Mouse (Mus musculus) stomach, embryonic 14.5 days (tissue): Measurements from ENCODE around the gene Gng7. TPM values are rescaled to one million over a fixed set of nuclear protein-coding genes. Genes with fewer than 3 reads are reported as not detected.
A peak's percentile ranks its signal among the peaks of the same experiment; 100 is the strongest.

ENCODE experiments used
- ATAC-seq: fragments of 200-750 bp; cut with Nextera tagmentation; 2 replicates; pipeline ENCODE4 v1.8.0; 2017; ENCODE audit warnings: low read depth, moderate TSS enrichment; ENCODE audit not compliant: insufficient number of reproducible peaks, insufficient read depth, low FRiP score
- H3K27ac ChIP-seq: fragments of 300-500 bp; sonication (generic); 2 replicates; pipeline ENCODE4 v1.5.1; 2014; ENCODE audit warnings: mild to moderate bottlenecking, low read length, moderate library complexity, mixed read lengths
- H3K27me3 ChIP-seq: fragments of 300-500 bp; sonication (generic); 2 replicates; pipeline ENCODE4 v1.6.1; 2014; ENCODE audit warnings: low read length, control low read depth, mixed read lengths; ENCODE audit not compliant: control insufficient read depth, insufficient read depth
- H3K36me3 ChIP-seq: fragments of 300-500 bp; sonication (generic); 2 replicates; pipeline ENCODE4 v1.6.1; 2014; ENCODE audit warnings: mild to moderate bottlenecking, control low read depth, low read length, moderate library complexity, mixed read lengths; ENCODE audit not compliant: control insufficient read depth, insufficient read depth
- H3K4me1 ChIP-seq: fragments of 300-500 bp; sonication (generic); 2 replicates; pipeline ENCODE4 v1.6.1; 2014; ENCODE audit warnings: low read length, control low read depth, mixed read lengths; ENCODE audit not compliant: control insufficient read depth, insufficient read depth
- H3K4me2 ChIP-seq: fragments of 300-500 bp; sonication (generic); replicated peaks from 2 replicates; pipeline ENCODE4 v1.6.1; 2014; ENCODE audit warnings: low read depth, low read length, control low read depth
- H3K4me3 ChIP-seq: fragments of 300-500 bp; sonication (generic); 2 replicates; pipeline ENCODE4 v1.5.1; 2014; ENCODE audit warnings: low read depth, low read length, control low read depth
- H3K9ac ChIP-seq: fragments of 300-500 bp; sonication (generic); replicated peaks from 2 replicates; pipeline ENCODE4 v1.6.1; 2014; ENCODE audit warnings: low read depth, mild to moderate bottlenecking, control low read depth, low read length, moderate library complexity, mixed read lengths
- H3K9me3 ChIP-seq: fragments of 300-500 bp; sonication (generic); 2 replicates; pipeline ENCODE4 v1.6.1; 2016; ENCODE audit warnings: low read depth, low read length, control low read depth; ENCODE audit not compliant: control insufficient read depth
- WGBS: fragments of 180-500 bp; shearing (Covaris S2); extraction: QIAGEN DNeasy Blood & Tissue Kit; methylation state at CpG from one replicate; pipeline ENCODE4 v1.1.7; 2014; 5-methylcytosine and 5-hydroxymethylcytosine counted together
- polyA plus RNA-seq: library from polyadenylated mRNA; unstranded; fragments of >200 nt; fragmentation: Nextera tagmentation; extraction: Ambion mirVana; gene quantifications from 2 replicates; pipeline ENCODE4 v1.2.1, GENCODE M21; 2014

The Gng7 gene
- polyA plus RNA-seq, 1 experiment from 2014 or later = 4.7 TPM

DNA sequence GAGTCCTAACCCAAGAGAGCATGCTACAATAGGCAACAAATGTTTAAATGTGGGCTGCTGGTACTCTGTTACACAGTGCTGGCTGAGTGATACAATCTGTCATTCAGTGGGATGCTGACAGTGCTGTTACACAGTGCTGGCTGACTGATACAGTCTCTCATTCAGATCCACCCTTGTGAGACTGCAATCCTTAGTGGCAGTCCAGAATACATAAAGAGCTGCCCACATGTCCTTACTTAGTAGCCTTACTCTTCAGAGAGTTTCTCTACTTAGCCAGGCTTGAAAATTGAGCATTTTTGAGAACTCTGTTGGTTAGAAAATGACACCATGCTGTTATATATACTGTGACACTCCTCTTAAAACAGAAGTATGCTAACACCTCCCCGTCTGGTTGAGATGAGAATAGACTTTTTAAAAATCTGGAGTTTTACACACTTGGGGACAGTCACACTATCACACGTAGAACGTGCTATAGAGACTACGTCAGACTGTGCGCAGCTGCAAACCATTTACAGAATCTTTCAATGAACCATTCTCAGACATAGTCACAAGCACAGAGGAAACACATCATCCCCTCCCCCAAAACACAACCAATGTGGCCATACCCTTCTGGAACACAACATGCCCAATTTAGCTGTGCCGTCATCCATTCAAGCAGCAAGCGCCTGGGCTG, 8.6 kb downstream of the Gng7 start:
- no peak overlapping the region for H3K27ac ChIP-seq
- H3K36me3 ChIP-seq = no peaks in the 10 kb centered on the region
- no peaks in the 10 kb centered on the region for H3K9me3 ChIP-seq
- H3K4me2 ChIP-seq = no peak overlapping the region
- H3K4me1 ChIP-seq = no peaks in the 10 kb centered on the region
- 93% methylated on average over 7 of the region's 7 CpGs for WGBS
- no peak overlapping the region for H3K9ac ChIP-seq
- ATAC-seq = no peak
- no peak overlapping the region for H3K4me3 ChIP-seq
- no peaks in the 10 kb centered on the region for H3K27me3 ChIP-seq

DNA sequence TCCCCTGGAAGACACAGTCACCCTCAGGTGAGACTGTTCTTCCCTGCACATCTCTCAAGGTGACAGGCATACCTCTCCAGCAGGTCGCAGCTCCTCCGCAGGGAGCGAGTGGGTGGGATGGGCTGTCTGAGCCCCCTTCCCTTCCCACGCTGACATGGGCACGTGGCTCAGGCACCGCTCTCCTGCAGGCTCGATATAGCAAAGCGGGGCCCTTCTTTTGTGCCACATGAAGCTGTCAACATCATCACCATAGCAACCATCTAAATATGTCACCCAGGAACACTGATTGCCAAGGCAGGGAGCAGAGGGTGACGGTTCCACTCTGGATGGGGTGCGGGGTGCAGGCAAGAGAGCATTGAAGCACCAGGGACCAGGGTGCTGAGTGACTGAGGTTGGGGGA, 13.6 kb downstream of the Gng7 start:
- 0 out of 2 replicates have a peak, but pooled peaks cover 4% of the 10 kb centered on the region for H3K4me1 ChIP-seq
- H3K4me3 ChIP-seq = no peak overlapping the region
- H3K9me3 ChIP-seq = no peaks in the 10 kb centered on the region
- WGBS = 54% methylated on average over 10 of the region's 10 CpGs
- no peaks in the 10 kb centered on the region for H3K27me3 ChIP-seq
- ATAC-seq = no peak
- no peak overlapping the region for H3K4me2 ChIP-seq
- no peaks in the 10 kb centered on the region for H3K36me3 ChIP-seq
- H3K9ac ChIP-seq = no peak overlapping the region
- H3K27ac ChIP-seq = no peak overlapping the region

DNA sequence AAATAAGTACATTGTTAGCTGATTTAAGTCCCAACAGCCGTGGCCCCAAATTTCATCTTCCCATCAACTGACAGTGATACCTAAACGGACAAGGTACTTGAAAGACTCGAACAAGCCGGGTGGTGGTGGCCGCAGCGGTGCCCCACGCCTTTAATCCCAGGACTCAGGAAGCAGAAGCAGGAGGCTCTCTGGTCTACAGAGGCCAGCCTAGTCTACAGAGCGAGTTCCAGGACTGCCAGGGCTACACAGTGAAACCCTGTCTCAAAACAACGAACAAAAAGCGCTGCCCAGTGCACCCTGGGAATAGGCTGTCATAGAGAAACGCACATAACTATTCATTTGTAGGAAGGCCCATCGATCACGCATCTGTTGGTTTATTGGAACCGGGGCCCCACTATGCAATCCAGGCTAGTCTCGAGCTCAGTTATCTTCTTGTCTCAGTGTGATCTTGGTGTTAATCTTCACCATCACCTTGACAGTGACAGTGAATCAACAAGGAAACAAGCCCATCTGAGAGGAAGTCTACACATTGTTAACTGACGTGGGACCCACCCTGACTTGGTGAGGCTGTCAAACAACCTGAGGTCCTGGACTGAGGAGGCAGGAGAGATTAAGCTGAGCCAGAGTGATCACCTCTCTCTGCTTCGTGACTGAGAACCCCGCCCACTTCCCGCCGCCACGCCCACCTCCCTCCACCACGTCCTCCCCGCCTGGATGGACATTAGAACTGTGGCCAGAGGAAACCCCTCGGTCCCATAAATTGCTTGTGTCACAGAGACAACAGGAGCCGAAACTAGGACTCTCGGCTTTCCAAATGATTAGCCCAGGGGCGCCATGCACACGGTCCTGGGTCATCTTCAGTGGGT, 14.3 kb downstream of the Gng7 start:
- ATAC-seq = no peak
- Histone ChIP-seq H3K9me3 (no peaks in the 10 kb centered on the region), H3K4me3 (no peak overlapping the region), H3K36me3 (no peaks in the 10 kb centered on the region), H3K27me3 (no peaks in the 10 kb centered on the region), H3K4me1 (0 out of 2 replicates have a peak, but pooled peaks cover 4% of the 10 kb centered on the region), H3K9ac (no peak overlapping the region), H3K4me2 (no peak overlapping the region), H3K27ac (no peak overlapping the region)
- 42% methylated on average over 28 of the region's 28 CpGs for WGBS

DNA sequence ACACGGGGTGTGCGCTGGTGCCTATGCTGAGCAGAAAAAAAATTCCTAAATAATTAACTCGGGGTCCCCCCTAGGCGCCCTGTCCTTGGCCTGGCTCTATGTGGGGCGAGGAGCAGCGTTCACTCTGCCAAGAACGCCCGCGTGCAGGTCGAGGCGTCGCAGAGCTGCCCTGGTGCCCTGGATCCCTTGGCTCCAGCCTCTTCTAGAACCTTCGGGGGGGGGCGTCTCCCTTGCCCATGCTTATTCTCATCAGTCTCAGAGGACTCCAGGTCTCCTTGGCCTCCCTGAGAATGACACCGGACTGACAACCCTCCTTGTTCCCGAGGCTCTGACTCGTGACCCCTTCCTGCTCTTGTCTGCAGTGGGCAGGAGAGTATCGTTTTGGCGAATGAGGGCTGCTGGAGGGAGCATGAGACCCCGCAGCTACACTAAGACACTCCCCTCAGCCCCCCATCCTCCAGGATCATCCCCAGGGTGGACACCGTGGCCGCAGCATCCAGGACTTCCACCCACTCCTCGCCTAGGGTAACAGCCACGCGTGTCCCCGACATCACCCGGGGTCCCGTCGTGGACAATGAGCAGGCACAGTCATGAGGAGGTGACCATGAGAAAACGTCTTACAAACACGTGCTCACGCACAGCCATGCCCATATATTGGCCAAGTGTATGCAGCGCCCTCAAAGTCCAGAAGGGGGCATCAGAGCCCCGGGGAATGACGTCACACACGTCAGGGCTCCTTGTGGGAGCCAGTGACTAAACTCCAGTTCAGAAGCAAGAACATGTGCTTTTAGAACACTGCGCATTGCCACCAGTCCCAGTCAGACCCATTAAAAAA, 15.2 kb downstream of the Gng7 start:
- Histone ChIP-seq H3K27me3 (no peaks in the 10 kb centered on the region), H3K4me1 (0 out of 2 replicates have a peak, but pooled peaks cover 4% of the 10 kb centered on the region), H3K4me3 (no peak overlapping the region), H3K9me3 (no peaks in the 10 kb centered on the region), H3K4me2 (peak overlapping the region; percentile 23; the same call in 1 of the 2 replicates), H3K9ac (no peak overlapping the region), H3K36me3 (no peaks in the 10 kb centered on the region), H3K27ac (no peak overlapping the region)
- WGBS = 27% methylated on average over 36 of the region's 37 CpGs
- ATAC-seq = peak; percentile 64; the same call in 1 of the 2 replicates

DNA sequence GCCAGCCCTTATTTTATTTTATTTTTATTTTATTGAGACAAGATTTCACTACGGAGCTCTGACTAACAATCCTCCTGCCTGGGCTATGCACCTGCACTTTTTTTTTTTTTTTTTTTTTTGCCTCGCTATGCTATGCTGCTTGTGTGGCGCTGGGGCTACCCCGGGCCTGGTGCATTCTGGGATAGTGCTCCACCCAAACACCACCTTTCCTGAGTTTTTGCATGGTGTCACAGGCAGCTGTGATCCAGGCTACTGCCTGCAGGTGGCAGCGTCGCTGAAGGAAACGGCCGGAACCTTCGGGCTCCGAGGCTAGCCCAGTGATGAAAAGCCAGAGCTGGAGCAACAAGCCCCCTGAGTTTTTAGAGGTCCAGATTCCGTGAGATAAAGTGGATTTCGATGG, 16.0 kb downstream of the Gng7 start:
- H3K27me3 ChIP-seq = no peaks in the 10 kb centered on the region
- H3K27ac ChIP-seq = no peak overlapping the region
- H3K9me3 ChIP-seq = no peaks in the 10 kb centered on the region
- no peak overlapping the region for H3K4me3 ChIP-seq
- no peak overlapping the region for H3K4me2 ChIP-seq
- no peaks in the 10 kb centered on the region for H3K36me3 ChIP-seq
- H3K9ac ChIP-seq = no peak overlapping the region
- WGBS = 20% methylated on average over 12 of the region's 12 CpGs
- no peak for ATAC-seq
- 0 out of 2 replicates have a peak, but pooled peaks cover 4% of the 10 kb centered on the region for H3K4me1 ChIP-seq

DNA sequence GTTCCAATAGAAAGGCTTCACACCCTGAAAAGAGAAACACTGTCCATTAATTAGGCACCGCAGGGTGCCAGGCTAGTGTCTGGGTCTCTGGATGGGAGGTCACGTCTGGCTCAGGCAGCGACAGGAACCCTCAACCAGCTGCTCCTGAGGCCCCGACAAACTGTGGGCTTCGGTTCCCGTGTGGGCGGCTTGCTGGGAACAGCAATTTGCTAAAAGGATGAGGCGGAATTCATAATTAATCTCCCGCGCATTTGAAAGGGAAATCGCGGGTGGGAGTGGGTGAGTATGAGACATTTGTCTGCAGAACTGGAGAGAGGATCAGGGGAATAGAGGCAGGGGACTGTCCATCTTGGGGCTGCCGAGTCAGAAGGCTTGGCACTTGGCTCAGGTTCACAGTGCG, 16.7 kb downstream of the Gng7 start:
- H3K36me3 ChIP-seq = no peaks in the 10 kb centered on the region
- WGBS = 42% methylated on average over 14 of the region's 14 CpGs
- no peak overlapping the region for H3K4me3 ChIP-seq
- 0 out of 2 replicates have a peak, but pooled peaks cover 3% of the 10 kb centered on the region for H3K27me3 ChIP-seq
- no peaks in the 10 kb centered on the region for H3K9me3 ChIP-seq
- no peak for ATAC-seq
- H3K9ac ChIP-seq = no peak overlapping the region
- H3K4me1 ChIP-seq = 0 out of 2 replicates have a peak, but pooled peaks cover 4% of the 10 kb centered on the region
- H3K4me2 ChIP-seq = no peak overlapping the region
- H3K27ac ChIP-seq = no peak overlapping the region

DNA sequence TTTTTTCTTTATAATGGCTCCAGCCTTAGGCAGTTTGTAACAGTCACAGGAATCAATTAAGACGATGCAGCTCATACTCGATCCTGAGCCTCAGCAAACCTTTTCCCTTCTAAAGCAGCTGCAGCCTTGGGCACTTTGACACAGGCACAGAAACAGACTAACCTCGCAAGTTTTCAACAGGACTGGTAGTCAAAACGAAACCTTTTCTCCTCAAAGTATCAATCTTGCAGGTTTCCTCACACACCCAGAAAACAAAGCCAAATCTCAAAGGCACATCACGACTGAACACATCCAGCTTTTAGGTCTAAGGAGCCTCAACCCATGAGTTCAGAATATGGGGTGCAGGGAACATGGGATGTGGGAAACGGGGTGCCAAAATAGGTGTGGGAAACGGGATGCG, 17.4 kb downstream of the Gng7 start:
- 0 out of 2 replicates have a peak, but pooled peaks cover 3% of the 10 kb centered on the region for H3K27me3 ChIP-seq
- H3K4me1 ChIP-seq = 0 out of 2 replicates have a peak, but pooled peaks cover 4% of the 10 kb centered on the region
- ATAC-seq = no peak
- no peak overlapping the region for H3K4me3 ChIP-seq
- no peaks in the 10 kb centered on the region for H3K36me3 ChIP-seq
- H3K9me3 ChIP-seq = no peaks in the 10 kb centered on the region
- no peak overlapping the region for H3K27ac ChIP-seq
- WGBS = 78% methylated on average over 8 of the region's 8 CpGs
- no peak overlapping the region for H3K4me2 ChIP-seq
- no peak overlapping the region for H3K9ac ChIP-seq

DNA sequence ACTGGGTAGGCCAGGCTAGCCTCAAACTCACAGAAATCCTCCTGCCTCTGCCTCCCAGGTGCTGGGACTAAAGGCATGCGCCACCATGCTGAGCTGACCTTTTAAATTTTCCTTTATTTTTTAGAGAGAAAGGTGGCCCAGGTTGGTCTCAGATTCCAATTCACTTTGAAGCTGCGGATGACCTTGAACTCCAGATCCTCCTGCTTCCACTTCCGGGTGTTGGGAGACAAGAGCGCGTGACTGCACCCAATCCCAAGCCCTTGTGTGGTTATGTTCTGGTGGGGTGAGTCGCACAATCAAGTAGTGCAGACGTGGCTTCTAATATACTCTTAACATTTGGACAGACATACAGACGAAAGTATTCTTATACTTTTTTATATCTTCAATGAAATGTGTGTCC, 18.2 kb downstream of the Gng7 start:
- Histone ChIP-seq H3K4me3 (no peak overlapping the region), H3K36me3 (no peaks in the 10 kb centered on the region), H3K9ac (no peak overlapping the region), H3K4me1 (0 out of 2 replicates have a peak, but pooled peaks cover 4% of the 10 kb centered on the region), H3K27me3 (0 out of 2 replicates have a peak, but pooled peaks cover 3% of the 10 kb centered on the region), H3K27ac (no peak overlapping the region), H3K9me3 (no peaks in the 10 kb centered on the region), H3K4me2 (no peak overlapping the region)
- no peak for ATAC-seq
- 93% methylated on average over 8 of the region's 8 CpGs for WGBS
